Mouse (Mus musculus) retina, embryonic 14.5 days (tissue): Measurements from ENCODE around the gene A930033H14Rik.

Experiments used
- DNase-seq: peaks from one replicate; pipeline ENCODE4 v3.0.0-alpha.2; 2015; ENCODE audit warnings: low spot score

The A930033H14Rik gene

GRCm38 (mm10) chr10:69237185-69237584 is 24.3 kb upstream of the A930033H14Rik start:
- no peak for DNase-seq

- DNase-seq: no peak
Observed at GRCm38 (mm10) chr10:69225951-69226350, 13.1 kb upstream of the A930033H14Rik start.

GRCm38 (mm10) chr10:69225471-69225870 is 12.6 kb upstream of the A930033H14Rik start:
- no peak for DNase-seq

- no peak for DNase-seq
Observed at GRCm38 (mm10) chr10:69224276-69224675, 11.4 kb upstream of the A930033H14Rik start.

- DNase-seq: no peak
Observed at GRCm38 (mm10) chr10:69223232-69223631, 10.3 kb upstream of the A930033H14Rik start.

GRCm38 (mm10) chr10:69221955-69222354 is 9.1 kb upstream of the A930033H14Rik start:
- no peak for DNase-seq

- no peak for DNase-seq
Observed at GRCm38 (mm10) chr10:69221148-69221547, 8.2 kb upstream of the A930033H14Rik start.

GRCm38 (mm10) chr10:69220296-69220695 is 7.4 kb upstream of the A930033H14Rik start:
- DNase-seq: no peak

- no peak for DNase-seq
Observed at GRCm38 (mm10) chr10:69219289-69219626, 6.4 kb upstream of the A930033H14Rik start.

- no peak for DNase-seq
Observed at GRCm38 (mm10) chr10:69218458-69219288, 5.8 kb upstream of the A930033H14Rik start.

- DNase-seq: no peak
Observed at GRCm38 (mm10) chr10:69217127-69217690, 4.3 kb upstream of the A930033H14Rik start.

- no peak for DNase-seq
Observed at GRCm38 (mm10) chr10:69213986-69214385, 1.1 kb upstream of the A930033H14Rik start.

GRCm38 (mm10) chr10:69213451-69213877 is 566 bp upstream of the A930033H14Rik start:
- DNase-seq: peak; percentile 61

- peak; percentile 56 for DNase-seq
Observed at GRCm38 (mm10) chr10:69211976-69212375, 922 bp downstream of the A930033H14Rik start.

GRCm38 (mm10) chr10:69211560-69211959 is 1.3 kb downstream of the A930033H14Rik start:
- no peak for DNase-seq

- no peak for DNase-seq
Observed at GRCm38 (mm10) chr10:69210659-69211058, 2.2 kb downstream of the A930033H14Rik start.

GRCm38 (mm10) chr10:69210006-69210405 is 2.9 kb downstream of the A930033H14Rik start:
- DNase-seq: no peak

- DNase-seq: no peak
Observed at GRCm38 (mm10) chr10:69208705-69209104, 4.2 kb downstream of the A930033H14Rik start.

- no peak for DNase-seq
Observed at GRCm38 (mm10) chr10:69207981-69208630, 4.8 kb downstream of the A930033H14Rik start.

GRCm38 (mm10) chr10:69207481-69207880 is 5.4 kb downstream of the A930033H14Rik start:
- no peak for DNase-seq

- no peak for DNase-seq
Observed at GRCm38 (mm10) chr10:69206081-69206480, 6.8 kb downstream of the A930033H14Rik start.

- peak; percentile 52 for DNase-seq
Observed at GRCm38 (mm10) chr10:69204677-69205400, 8.1 kb downstream of the A930033H14Rik start.
